Mouse (Mus musculus): ENCODE data around the gene Mrpl14. TPM values are rescaled to one million over a fixed set of nuclear protein-coding genes. Genes with fewer than 3 reads are reported as not detected.

The Mrpl14 gene
- polyA plus RNA-seq, 2 experiments = 113 to 147 TPM

- Histone ChIP-seq H3K4me1 (ENCODE audit: control insufficient read depth, insufficient read depth, low read length) (no peaks in the 10 kb centered on the region), H3K36me3 (ENCODE audit: control insufficient read depth, insufficient read depth, low read length) (peaks cover 29% of the 10 kb centered on the region), H3K27me3 (ENCODE audit: control insufficient read depth, insufficient read depth, low read length) (no peaks in the 10 kb centered on the region), H3K4me3 (replicated peaks; ENCODE audit: low read length) (no peak overlapping the region), H3K9ac (ENCODE audit: low read depth, low read length, severe bottlenecking) (no peak overlapping the region), H3K4me2 (replicated peaks; ENCODE audit: low read depth, low read length, severe bottlenecking) (no peak overlapping the region), H3K27ac (replicated peaks; ENCODE audit: low read depth, low read length) (no peak overlapping the region), H3K9me3 (ENCODE audit: control insufficient read depth, low read length) (no peaks in the 10 kb centered on the region)
- ATAC-seq (ENCODE audit: low FRiP score, low read depth) (no peak), DNase-seq (ENCODE audit: low spot score) (no peak)
- 79% methylated on average over 23 of the region's 23 CpGs for WGBS
- no peak for TF ChIP-seq POLR2A (IDR thresholded peaks at IDR 0.05; ENCODE audit: borderline replicate concordance, extremely low read depth, insufficient read depth, insufficient read length)
These were observed 9.4 kb downstream of the Mrpl14 start for GRCm38 (mm10) chr17:45695227-45696120.

- DNase-seq (ENCODE audit: low spot score) (no peak), ATAC-seq (ENCODE audit: low FRiP score, low read depth) (no peak)
- H3K4me3 ChIP-seq (replicated peaks; ENCODE audit: low read length) = no peak overlapping the region
- H3K9me3 ChIP-seq (ENCODE audit: control insufficient read depth, low read length) = no peaks in the 10 kb centered on the region
- no peak overlapping the region for H3K27ac ChIP-seq (replicated peaks; ENCODE audit: low read depth, low read length)
- no peak for TF ChIP-seq POLR2A (IDR thresholded peaks at IDR 0.05; ENCODE audit: borderline replicate concordance, extremely low read depth, insufficient read depth, insufficient read length)
- H3K4me2 ChIP-seq (replicated peaks; ENCODE audit: low read depth, low read length, severe bottlenecking) = no peak overlapping the region
- H3K4me1 ChIP-seq (ENCODE audit: control insufficient read depth, insufficient read depth, low read length) = no peaks in the 10 kb centered on the region
- H3K9ac ChIP-seq (ENCODE audit: low read depth, low read length, severe bottlenecking) = no peak overlapping the region
- H3K27me3 ChIP-seq (ENCODE audit: control insufficient read depth, insufficient read depth, low read length) = no peaks in the 10 kb centered on the region
- WGBS = 91% methylated on average over 9 of the region's 9 CpGs
- peaks cover 29% of the 10 kb centered on the region for H3K36me3 ChIP-seq (ENCODE audit: control insufficient read depth, insufficient read depth, low read length)
These were observed 10.9 kb downstream of the Mrpl14 start for GRCm38 (mm10) chr17:45696981-45697380.

- ATAC-seq (ENCODE audit: low FRiP score, low read depth) (no peak), DNase-seq (ENCODE audit: low spot score) (no peak)
- Histone ChIP-seq H3K4me2 (replicated peaks; ENCODE audit: low read depth, low read length, severe bottlenecking) (no peak overlapping the region), H3K4me1 (ENCODE audit: control insufficient read depth, insufficient read depth, low read length) (no peaks in the 10 kb centered on the region), H3K4me3 (replicated peaks; ENCODE audit: low read length) (no peak overlapping the region), H3K27me3 (ENCODE audit: control insufficient read depth, insufficient read depth, low read length) (no peaks in the 10 kb centered on the region), H3K36me3 (ENCODE audit: control insufficient read depth, insufficient read depth, low read length) (peaks cover 29% of the 10 kb centered on the region), H3K9ac (ENCODE audit: low read depth, low read length, severe bottlenecking) (no peak overlapping the region), H3K27ac (replicated peaks; ENCODE audit: low read depth, low read length) (no peak overlapping the region), H3K9me3 (ENCODE audit: control insufficient read depth, low read length) (no peaks in the 10 kb centered on the region)
- WGBS = 86% methylated on average over 6 of the region's 6 CpGs
- TF ChIP-seq POLR2A (IDR thresholded peaks at IDR 0.05; ENCODE audit: borderline replicate concordance, extremely low read depth, insufficient read depth, insufficient read length) = no peak
These were observed 12.2 kb downstream of the Mrpl14 start for GRCm38 (mm10) chr17:45698368-45698767.

GRCm38 (mm10) chr17:45699039-45699740, 13.1 kb downstream of the Mrpl14 start:
- H3K4me3 ChIP-seq (replicated peaks; ENCODE audit: low read length) = no peak overlapping the region
- H3K27me3 ChIP-seq (ENCODE audit: control insufficient read depth, insufficient read depth, low read length) = no peaks in the 10 kb centered on the region
- H3K9ac ChIP-seq (ENCODE audit: low read depth, low read length, severe bottlenecking) = no peak overlapping the region
- H3K4me1 ChIP-seq (ENCODE audit: control insufficient read depth, insufficient read depth, low read length) = no peaks in the 10 kb centered on the region
- H3K9me3 ChIP-seq (ENCODE audit: control insufficient read depth, low read length) = no peaks in the 10 kb centered on the region
- H3K4me2 ChIP-seq (replicated peaks; ENCODE audit: low read depth, low read length, severe bottlenecking) = no peak overlapping the region
- H3K36me3 ChIP-seq (ENCODE audit: control insufficient read depth, insufficient read depth, low read length) = peaks cover 29% of the 10 kb centered on the region
- TF ChIP-seq POLR2A (IDR thresholded peaks at IDR 0.05; ENCODE audit: borderline replicate concordance, extremely low read depth, insufficient read depth, insufficient read length) = no peak
- DNase-seq (ENCODE audit: low spot score) (no peak), ATAC-seq (ENCODE audit: low FRiP score, low read depth) (no peak)
- 82% methylated on average over 3 of the region's 3 CpGs for WGBS
- H3K27ac ChIP-seq (replicated peaks; ENCODE audit: low read depth, low read length) = no peak overlapping the region

GRCm38 (mm10) chr17:45700496-45701235, 14.5 kb downstream of the Mrpl14 start:
- no peaks in the 10 kb centered on the region for H3K9me3 ChIP-seq (ENCODE audit: control insufficient read depth, low read length)
- no peak for TF ChIP-seq POLR2A (IDR thresholded peaks at IDR 0.05; ENCODE audit: borderline replicate concordance, extremely low read depth, insufficient read depth, insufficient read length)
- no peaks in the 10 kb centered on the region for H3K27me3 ChIP-seq (ENCODE audit: control insufficient read depth, insufficient read depth, low read length)
- 55% methylated on average over 9 of the region's 16 CpGs for WGBS
- no peak overlapping the region for H3K4me2 ChIP-seq (replicated peaks; ENCODE audit: low read depth, low read length, severe bottlenecking)
- no peak overlapping the region for H3K9ac ChIP-seq (ENCODE audit: low read depth, low read length, severe bottlenecking)
- H3K4me1 ChIP-seq (ENCODE audit: control insufficient read depth, insufficient read depth, low read length) = no peaks in the 10 kb centered on the region
- no peak overlapping the region for H3K27ac ChIP-seq (replicated peaks; ENCODE audit: low read depth, low read length)
- no peak overlapping the region for H3K4me3 ChIP-seq (replicated peaks; ENCODE audit: low read length)
- no peak for DNase-seq (ENCODE audit: low spot score)
- ATAC-seq (ENCODE audit: low FRiP score, low read depth) = no peak
- H3K36me3 ChIP-seq (ENCODE audit: control insufficient read depth, insufficient read depth, low read length) = peaks cover 24% of the 10 kb centered on the region

Measured in limb, embryonic 14.5 days (tissue).